Mouse (Mus musculus) layer of hippocampus, adult 11-12 months (tissue): ENCODE measurements around the gene Vmn1r53.
"Not testable (repeated sequence)": the region's sequence is repeated elsewhere in the genome, so short reads cannot be mapped to it uniquely, and the experiment has no call there.

Source experiments
- DNase-seq: peaks from one replicate; pipeline ENCODE4 v3.0.0; 2022; ENCODE audit warnings: low spot score

Vmn1r53 gene

GRCm38 (mm10) chr6:90224338-90224737 is at the start of gene Vmn1r53:
Gene Vmn1r53, minus strand, starts transcription at chr6:90224438.
- no peak for DNase-seq

- no peak for DNase-seq
Observed at GRCm38 (mm10) chr6:90246000-90246399, 21.8 kb upstream of the Vmn1r53 start, which contains the start of gene Vmn1r54. Gene Vmn1r54, plus strand, starts transcription at chr6:90246300.

GRCm38 (mm10) chr6:90244019-90244418 is 19.8 kb upstream of the Vmn1r53 start:
- no peak for DNase-seq

- DNase-seq = no peak
Observed at GRCm38 (mm10) chr6:90232681-90233080, 8.4 kb upstream of the Vmn1r53 start.

GRCm38 (mm10) chr6:90232114-90232513 is 7.9 kb upstream of the Vmn1r53 start:
- not testable (repeated sequence) for DNase-seq

GRCm38 (mm10) chr6:90202493-90202892 is 21.7 kb downstream of the Vmn1r53 start, which contains the start of gene V1ra8:
Gene V1ra8, plus strand, starts transcription at chr6:90202793.
- not testable (repeated sequence) for DNase-seq

GRCm38 (mm10) chr6:90174508-90174907 is 49.7 kb downstream of the Vmn1r53 start, which contains the start of gene Vmn1r52:
Gene Vmn1r52, plus strand, starts transcription at chr6:90174808.
- no peak for DNase-seq
